Mouse (Mus musculus) cerebellum, adult 2 months (tissue): Measurements from ENCODE around the gene Fancf. TPM values are rescaled to one million over a fixed set of nuclear protein-coding genes. Genes with fewer than 3 reads are reported as not detected.

Experiments used
- DNase-seq, 2 experiments: peaks; one replicate each; pipeline ENCODE4 v3.0.0; 2021
- H3K27ac ChIP-seq: fragments of 200-500 bp; 2 replicates; pipeline ENCODE4 v1.5.1; 2012; ENCODE audit warnings: low read length, control low read depth, inconsistent platforms; ENCODE audit not compliant: insufficient read depth
- H3K27me3 ChIP-seq: fragments of 200-500 bp; 2 replicates; pipeline ENCODE4 v1.6.1; 2012; ENCODE audit warnings: inconsistent platforms, mild to moderate bottlenecking, low read length, moderate library complexity; ENCODE audit not compliant: control insufficient read depth, insufficient read depth
- H3K4me1 ChIP-seq: fragments of 200-500 bp; 2 replicates; pipeline ENCODE4 v1.6.1; 2011; ENCODE audit warnings: low read length; ENCODE audit not compliant: control insufficient read depth, insufficient read depth
- H3K4me3 ChIP-seq: fragments of 200-500 bp; replicated peaks from 2 replicates; pipeline ENCODE3; 2011; ENCODE audit warnings: mild to moderate bottlenecking, low read depth, low read length, control low read depth; ENCODE audit not compliant: insufficient read depth
- CTCF ChIP-seq: fragments of 200-500 bp; IDR thresholded peaks from 2 replicates; pipeline ENCODE4 v1.5.1; 2011; ENCODE audit warnings: low read depth, mild to moderate bottlenecking, control low read depth, low read length, moderate library complexity, borderline replicate concordance; ENCODE audit not compliant: insufficient read depth
- POLR2A ChIP-seq: fragments of 200-500 bp; IDR thresholded peaks from 2 replicates; pipeline ENCODE4 v1.6.1; 2011; ENCODE audit warnings: low read length, control low read depth, borderline replicate concordance; ENCODE audit not compliant: insufficient read depth
- WGBS: fragments of 180-500 bp; shearing (Covaris S2); methylation state at CpG from one replicate; pipeline ENCODE4 v1.1.7; 2018; 5-methylcytosine and 5-hydroxymethylcytosine counted together
- polyA plus RNA-seq: library from polyadenylated mRNA; depleted of rRNA; stranded (reverse); fragments of >200 nt; gene quantifications from 2 replicates; pipeline ENCODE4 v1.2.3, GENCODE M21; 2012; rRNA removed

Gene Fancf
- 6.1 and 6.9 TPM in 2 replicates for polyA plus RNA-seq

GRCm38 (mm10) chr7:51862097-51862492, at the start of gene Fancf:
Gene Fancf, minus strand, starts transcription at chr7:51862267.
- TF ChIP-seq POLR2A (peak; percentile 65), CTCF (no peak)
- WGBS = under 1% methylated on average over 43 of the region's 43 CpGs

DNA sequence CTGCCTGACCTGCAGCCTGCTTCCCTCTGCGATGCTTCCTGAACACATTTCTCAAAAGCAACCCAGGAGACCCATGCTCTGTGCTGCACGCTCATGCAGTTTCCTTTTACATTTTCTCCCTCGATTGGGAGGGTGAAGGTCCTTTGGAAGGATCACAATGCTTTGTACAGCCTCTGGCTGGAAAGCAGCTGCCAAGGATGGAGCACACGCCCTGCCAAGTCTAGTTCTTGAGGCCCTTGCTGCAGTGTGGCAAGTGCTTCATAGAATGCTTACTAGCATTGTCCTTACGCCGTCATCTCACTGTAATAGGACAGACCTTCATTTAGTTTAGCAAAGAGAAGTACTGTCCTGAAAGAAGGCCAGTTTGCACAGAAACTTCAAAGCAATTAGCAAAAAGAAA, 37.0 kb upstream of the Fancf start:
- Histone ChIP-seq H3K27ac (no peak overlapping the region), H3K4me3 (no peak overlapping the region), H3K4me1 (no peaks in the 10 kb centered on the region), H3K27me3 (no peaks in the 10 kb centered on the region)
- WGBS = 53% methylated on average over 6 of the region's 6 CpGs
- TF ChIP-seq POLR2A (no peak), CTCF (no peak)
- no peak for DNase-seq

More at GRCm38 (mm10) chr7:51862097-51862492, at the start of gene Fancf:
- H3K27me3 ChIP-seq = no peaks in the 10 kb centered on the region
- peak within 1 kb of the TSS; percentile 75 for H3K27ac ChIP-seq
- peak; percentile 97 to 100 for DNase-seq
- H3K4me1 ChIP-seq = 0 out of 2 replicates have a peak, but pooled peaks cover 4% of the 10 kb centered on the region
- H3K4me3 ChIP-seq = peak within 1 kb of the TSS; percentile 66

- no peaks in the 10 kb centered on the region for H3K27me3 ChIP-seq
- no peak overlapping the region for H3K4me3 ChIP-seq
- no peak overlapping the region for H3K27ac ChIP-seq
- 56% methylated on average over 2 of the region's 2 CpGs for WGBS
- TF ChIP-seq POLR2A = no peak
- no peak for TF ChIP-seq CTCF
- H3K4me1 ChIP-seq = no peaks in the 10 kb centered on the region
- no peak for DNase-seq
Observed at GRCm38 (mm10) chr7:51894939-51895338, 32.9 kb upstream of the Fancf start.

GRCm38 (mm10) chr7:51894133-51894801, 32.2 kb upstream of the Fancf start:
- 87% methylated on average over 4 of the region's 4 CpGs for WGBS
- H3K4me3 ChIP-seq = no peak overlapping the region
- DNase-seq = no peak
- TF ChIP-seq POLR2A = no peak
- TF ChIP-seq CTCF = no peak
- H3K27me3 ChIP-seq = no peaks in the 10 kb centered on the region
- H3K27ac ChIP-seq = no peak overlapping the region
- no peaks in the 10 kb centered on the region for H3K4me1 ChIP-seq

DNA sequence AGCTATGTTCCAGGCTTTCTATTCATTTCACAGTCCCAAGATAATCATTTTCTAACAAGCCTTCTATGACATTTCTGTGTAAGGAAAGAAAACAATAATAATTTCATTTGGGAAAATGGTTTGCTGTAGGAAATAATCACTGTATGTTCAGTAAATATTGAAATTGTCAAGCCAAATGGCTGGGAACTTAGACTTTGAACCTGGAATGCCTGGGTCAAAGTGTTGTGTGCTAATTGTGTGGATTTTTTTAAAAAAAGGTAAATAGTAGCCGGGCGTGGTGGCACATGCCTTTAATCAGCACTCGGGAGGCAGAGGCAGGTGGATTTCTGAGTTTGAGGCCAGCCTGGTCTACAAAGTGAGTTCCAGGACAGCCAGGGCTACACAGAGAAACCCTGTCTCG, 30.9 kb upstream of the Fancf start:
- H3K27me3 ChIP-seq = no peaks in the 10 kb centered on the region
- 81% methylated on average over 4 of the region's 4 CpGs for WGBS
- TF ChIP-seq POLR2A (no peak), CTCF (no peak)
- no peak overlapping the region for H3K4me3 ChIP-seq
- H3K4me1 ChIP-seq = no peaks in the 10 kb centered on the region
- no peak overlapping the region for H3K27ac ChIP-seq
- DNase-seq = no peak

DNA sequence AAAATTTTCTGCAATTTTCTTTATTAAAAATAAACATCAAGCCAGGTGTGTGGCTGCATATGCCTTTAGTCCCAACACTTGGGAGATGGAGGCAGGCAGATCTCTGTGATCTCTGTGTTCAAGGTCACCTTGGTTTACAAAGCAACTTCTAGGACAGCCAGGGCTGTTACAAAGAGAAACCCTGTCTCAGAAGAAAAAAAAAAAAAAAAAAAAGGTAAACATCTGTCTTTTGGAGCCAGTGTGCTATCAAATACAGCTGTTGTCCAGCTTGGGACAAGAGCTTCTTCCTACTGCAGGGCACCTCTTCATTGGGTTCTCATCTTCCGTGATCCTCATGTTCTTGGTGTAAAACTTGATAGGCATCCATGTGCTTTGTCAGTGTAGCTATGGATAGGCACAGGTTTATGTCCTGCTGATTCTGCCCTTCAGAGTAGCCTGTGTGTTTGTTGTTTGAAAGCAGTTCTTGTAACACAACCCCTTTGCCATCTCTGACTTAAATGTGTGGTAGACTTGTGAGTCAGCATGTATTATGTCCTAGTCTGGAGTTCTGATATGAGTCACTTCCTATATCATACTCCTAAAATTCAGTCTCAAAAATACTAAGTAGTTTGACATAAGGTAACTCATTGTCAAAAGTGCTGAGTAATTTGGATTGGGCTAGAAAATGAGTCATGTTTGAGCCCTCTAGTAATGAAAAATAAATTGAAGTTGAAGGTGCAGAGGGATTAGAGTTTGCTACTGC, 30.3 kb upstream of the Fancf start:
- no peak for TF ChIP-seq CTCF
- TF ChIP-seq POLR2A = no peak
- 96% methylated on average over 1 of the region's 1 CpGs for WGBS
- no peak overlapping the region for H3K4me3 ChIP-seq
- DNase-seq = no peak
- no peaks in the 10 kb centered on the region for H3K27me3 ChIP-seq
- no peaks in the 10 kb centered on the region for H3K4me1 ChIP-seq
- H3K27ac ChIP-seq = no peak overlapping the region

- no peak overlapping the region for H3K4me3 ChIP-seq
- DNase-seq = no peak
- WGBS = 94% methylated on average over 7 of the region's 7 CpGs
- no peak for TF ChIP-seq POLR2A
- no peak for TF ChIP-seq CTCF
- H3K27ac ChIP-seq = no peak overlapping the region
- no peaks in the 10 kb centered on the region for H3K4me1 ChIP-seq
- H3K27me3 ChIP-seq = no peaks in the 10 kb centered on the region
Observed at GRCm38 (mm10) chr7:51889601-51890000, 27.5 kb upstream of the Fancf start.
